Comparison of ENCODE assay signal across 9 mouse cellular contexts in the genomic region with DNA sequence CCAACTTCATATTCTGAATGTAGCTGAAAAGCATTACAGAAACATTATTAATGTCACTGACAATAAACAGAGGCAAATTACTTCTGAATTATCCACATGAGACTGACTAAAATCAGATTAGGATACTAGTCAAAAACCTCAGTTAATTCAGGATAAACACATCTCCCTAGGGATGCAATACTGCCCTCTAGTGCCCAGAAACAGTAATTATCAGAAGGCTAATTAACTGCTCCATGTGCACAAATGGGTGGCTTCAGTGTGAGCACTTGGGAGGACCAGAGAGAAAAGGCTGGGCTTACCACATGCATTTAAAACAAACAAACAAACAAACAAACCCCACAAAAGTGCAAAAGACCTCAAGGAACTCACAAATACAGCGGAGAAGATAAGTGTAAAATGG.
DNase-seq lines count a peak whose midpoint lies in the region; ATAC-seq and TF ChIP-seq lines count a peak whose summit lies in the region.
"Had no signal": no experiment of that assay in that cellular context is flagged by ENCODE, and none has a peak within 500 bp of the region (broad histone marks: within the 10 kb centered on the region; RNA-seq: fewer than 3 reads in every experiment).

No protein-coding gene starts in this region.

- no peaks in the 10 kb centered on the region for H3K36me3 ChIP-seq in forebrain, embryonic 15.5 days

- 83% methylated on average over 1 of the region's 1 CpGs for WGBS in cerebellum, adult 2 months
- 43% methylated on average over 1 of the region's 1 CpGs for WGBS in forebrain, embryonic 15.5 days

- H3K4me2 ChIP-seq in forebrain, embryonic 15.5 days (replicated peaks): no peak overlapping the region

- DNase-seq in cerebellum, adult 2 months: peak in 1 of 2 experiments; percentile 48
- no peak for DNase-seq in cerebellum, postnatal 4 days (ENCODE audit: low spot score in 2 of 2)
- no peak for DNase-seq in left cerebral cortex, adult 2 months (ENCODE audit: extremely low spot score in 1 of 2, low spot score in 2 of 2)
- no peak for DNase-seq in left cerebral cortex, adult 18-20 months (ENCODE audit: low spot score in 2 of 2)
- peak; percentile 24 for DNase-seq in MEL-GATA-1-ER (ENCODE audit: extremely low read depth, low read depth)

- peaks cover 22% of the 10 kb centered on the region for H3K4me1 ChIP-seq in cerebellum, adult 2 months (ENCODE audit: control insufficient read depth, insufficient read depth, low read length)
- peaks cover 10% of the 10 kb centered on the region for H3K4me1 ChIP-seq in forebrain, embryonic 15.5 days

- no peak overlapping the region for H3K4me3 ChIP-seq in cerebellum, adult 2 months (replicated peaks; ENCODE audit: insufficient read depth, low read depth, low read length)
- no peak overlapping the region for H3K4me3 ChIP-seq in left cerebral cortex, adult 2 months
- H3K4me3 ChIP-seq in forebrain, embryonic 15.5 days: no peak overlapping the region
- H3K4me3 ChIP-seq: megakaryocyte, embryonic 14.5 days had no signal

- no peaks in the 10 kb centered on the region for H3K27me3 ChIP-seq in cerebellum, adult 2 months (ENCODE audit: control insufficient read depth, insufficient read depth, low read length)
- H3K27me3 ChIP-seq in forebrain, embryonic 15.5 days: no peaks in the 10 kb centered on the region
- H3K27me3 ChIP-seq: megakaryocyte, embryonic 14.5 days had no signal

- TF ChIP-seq POLR2A in cerebellum, adult 2 months (IDR thresholded peaks at IDR 0.05; ENCODE audit: borderline replicate concordance, insufficient read depth, low read length): no peak

- intact Hi-C loops in left cerebral cortex, adult 2 months (cut with DNase I): loop anchor here (1.0 kb wide), 1 partner anchor 37 kb away; no protein-coding TSS in a partner anchor

- H3K9ac ChIP-seq in forebrain, embryonic 15.5 days (replicated peaks): no peak overlapping the region

- no peaks in the 10 kb centered on the region for H3K9me3 ChIP-seq in forebrain, embryonic 15.5 days
- H3K9me3 ChIP-seq: megakaryocyte, embryonic 14.5 days had no signal

- no peak overlapping the region for H3K27ac ChIP-seq in cerebellum, adult 2 months (ENCODE audit: insufficient read depth, low read length)
- no peak overlapping the region for H3K27ac ChIP-seq in left cerebral cortex, adult 2 months
- no peak overlapping the region for H3K27ac ChIP-seq in forebrain, embryonic 15.5 days (replicated peaks)

- peak; percentile 63; the same call in 1 of the 2 replicates for ATAC-seq in erythroid progenitor cell, adult 5-6 weeks (replicated peaks; ENCODE audit: low FRiP score, poor library complexity, severe bottlenecking)
- no peak for ATAC-seq in activated CD4-positive, CD25-positive, alpha-beta regulatory T cell, adult 4 months
- no peak for ATAC-seq in forebrain, embryonic 15.5 days (replicated peaks)

- TF ChIP-seq CTCF in cerebellum, adult 2 months (IDR thresholded peaks at IDR 0.05; ENCODE audit: borderline replicate concordance, insufficient read depth, low read depth, low read length): peak; percentile 47; the same call in 1 of the 2 replicates
- TF ChIP-seq CTCF in left cerebral cortex, adult 2 months (IDR thresholded peaks at IDR 0.05): peak; percentile 87
